Comparison of ENCODE assay signal across 23 mouse cellular contexts in the genomic region with DNA sequence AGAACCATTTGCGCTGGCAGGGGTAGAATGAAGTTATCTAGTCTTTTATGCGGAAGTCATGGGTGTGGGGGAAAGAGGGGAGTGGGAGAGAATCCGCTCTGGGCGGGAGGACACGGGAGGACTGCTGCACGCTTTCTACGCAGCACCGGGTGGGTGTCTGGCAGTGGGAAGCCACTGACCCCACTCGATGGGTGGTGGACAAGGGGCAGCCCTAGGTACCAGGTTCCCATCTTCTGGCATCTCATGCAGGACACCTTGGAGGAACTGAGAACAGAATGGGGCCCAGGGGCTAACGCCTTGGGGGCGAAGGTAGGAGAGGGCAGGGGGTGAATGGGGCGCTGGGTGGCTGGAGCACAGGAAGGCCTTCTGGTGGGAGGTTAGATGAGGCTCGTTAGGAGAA.
A peak's percentile ranks its signal among the peaks of the same experiment; 100 is the strongest.
DNase-seq lines count a peak whose midpoint lies in the region; ATAC-seq lines count a peak whose summit lies in the region.
"Had no signal": no experiment of that assay in that cellular context is flagged by ENCODE, and none has a peak within 500 bp of the region (broad histone marks: within the 10 kb centered on the region; RNA-seq: fewer than 3 reads in every experiment).

No protein-coding gene starts in this region.

- DNase-seq in forebrain, embryonic 10.5 days (ENCODE audit: extremely low spot score, low spot score): no peak
- peak; percentile 54 for DNase-seq in heart, embryonic 10.5 days (ENCODE audit: low spot score)
- DNase-seq in heart, postnatal 10 days: no peak
- no peak for DNase-seq in kidney, postnatal 10 days
- DNase-seq: adrenal gland, postnatal 10 days; B cell, adult 2 months; cerebellum, adult 11 months; cerebellum, adult 8-10 months; cerebellum, postnatal 14 days; embryo, embryonic 11 days; gastrocnemius, postnatal 10 days; heart, adult 2 months; heart, postnatal 4 days had no signal

- no peaks in the 10 kb centered on the region for H3K36me3 ChIP-seq in forebrain, embryonic 10.5 days (replicated peaks)
- no peaks in the 10 kb centered on the region for H3K36me3 ChIP-seq in forebrain, embryonic 12.5 days (replicated peaks)
- no peaks in the 10 kb centered on the region for H3K36me3 ChIP-seq in heart, embryonic 10.5 days
- H3K36me3 ChIP-seq in kidney, embryonic 15.5 days: no peaks in the 10 kb centered on the region
- no peaks in the 10 kb centered on the region for H3K36me3 ChIP-seq in midbrain, embryonic 13.5 days
- H3K36me3 ChIP-seq in midbrain, embryonic 15.5 days (replicated peaks): no peaks in the 10 kb centered on the region
- H3K36me3 ChIP-seq: embryonic facial prominence, embryonic 15.5 days; heart, embryonic 12.5 days; intestine, embryonic 15.5 days had no signal

- no peak overlapping the region for H3K4me3 ChIP-seq in forebrain, embryonic 10.5 days
- H3K4me3 ChIP-seq in forebrain, embryonic 12.5 days (replicated peaks): no peak overlapping the region
- no peak overlapping the region for H3K4me3 ChIP-seq in heart, embryonic 10.5 days
- no peak overlapping the region for H3K4me3 ChIP-seq in kidney, embryonic 15.5 days (replicated peaks)
- H3K4me3 ChIP-seq in midbrain, embryonic 13.5 days (replicated peaks): no peak overlapping the region
- H3K4me3 ChIP-seq in midbrain, embryonic 15.5 days: no peak overlapping the region
- H3K4me3 ChIP-seq: embryonic facial prominence, embryonic 15.5 days; erythroblast, embryonic 14.5 days; heart, adult 2 months; heart, embryonic 12.5 days; intestine, embryonic 15.5 days had no signal

- H3K27ac ChIP-seq in forebrain, embryonic 10.5 days: peak overlapping the region; percentile 40; the same call in 1 of the 2 replicates
- H3K27ac ChIP-seq in forebrain, embryonic 12.5 days: no peak overlapping the region
- no peak overlapping the region for H3K27ac ChIP-seq in heart, embryonic 10.5 days
- no peak overlapping the region for H3K27ac ChIP-seq in kidney, embryonic 15.5 days
- no peak overlapping the region for H3K27ac ChIP-seq in midbrain, embryonic 13.5 days
- H3K27ac ChIP-seq in midbrain, embryonic 15.5 days: no peak overlapping the region
- H3K27ac ChIP-seq: embryonic facial prominence, embryonic 15.5 days; heart, adult 2 months; intestine, embryonic 15.5 days had no signal

- H3K4me1 ChIP-seq in forebrain, embryonic 10.5 days: peaks cover 38% of the 10 kb centered on the region
- H3K4me1 ChIP-seq in forebrain, embryonic 12.5 days: peaks cover 19% of the 10 kb centered on the region
- peaks cover 10% of the 10 kb centered on the region for H3K4me1 ChIP-seq in heart, embryonic 10.5 days
- H3K4me1 ChIP-seq in kidney, embryonic 15.5 days: no peaks in the 10 kb centered on the region
- H3K4me1 ChIP-seq in midbrain, embryonic 13.5 days (replicated peaks): peaks cover 7% of the 10 kb centered on the region; the same call in 1 of the 2 replicates
- no peaks in the 10 kb centered on the region for H3K4me1 ChIP-seq in midbrain, embryonic 15.5 days
- H3K4me1 ChIP-seq: embryonic facial prominence, embryonic 15.5 days; intestine, embryonic 15.5 days had no signal

- WGBS in forebrain, embryonic 10.5 days: 81% methylated on average over 13 of the region's 13 CpGs
- 79% methylated on average over 13 of the region's 13 CpGs for WGBS in forebrain, embryonic 12.5 days
- 64% methylated on average over 13 of the region's 13 CpGs for WGBS in heart, embryonic 10.5 days
- 76% methylated on average over 13 of the region's 13 CpGs for WGBS in kidney, embryonic 15.5 days
- WGBS in midbrain, embryonic 13.5 days: 81% methylated on average over 13 of the region's 13 CpGs
- 78% methylated on average over 13 of the region's 13 CpGs for WGBS in midbrain, embryonic 15.5 days

- no peaks in the 10 kb centered on the region for H3K27me3 ChIP-seq in forebrain, embryonic 10.5 days (ENCODE audit: poor library complexity, severe bottlenecking)
- no peaks in the 10 kb centered on the region for H3K27me3 ChIP-seq in forebrain, embryonic 12.5 days
- no peaks in the 10 kb centered on the region for H3K27me3 ChIP-seq in heart, embryonic 10.5 days (ENCODE audit: insufficient read depth, poor library complexity, severe bottlenecking)
- no peaks in the 10 kb centered on the region for H3K27me3 ChIP-seq in kidney, embryonic 15.5 days
- H3K27me3 ChIP-seq in midbrain, embryonic 13.5 days: no peaks in the 10 kb centered on the region
- no peaks in the 10 kb centered on the region for H3K27me3 ChIP-seq in midbrain, embryonic 15.5 days (replicated peaks)
- H3K27me3 ChIP-seq: embryonic facial prominence, embryonic 15.5 days; heart, embryonic 12.5 days; intestine, embryonic 15.5 days had no signal

- ATAC-seq in forebrain, embryonic 12.5 days (ENCODE audit: low FRiP score): no peak
- 0 out of 2 replicates have a peak, but pooled peaks have one; percentile 22 for ATAC-seq in kidney, embryonic 15.5 days (replicated peaks; ENCODE audit: low FRiP score)
- ATAC-seq in midbrain, embryonic 13.5 days: 0 out of 2 replicates have a peak, but pooled peaks have one; percentile 48
- ATAC-seq in midbrain, embryonic 15.5 days (replicated peaks): no peak; the same call in 1 of the 2 replicates
- ATAC-seq: CD4-positive, CD25-positive, alpha-beta regulatory T cell, adult 4 months; forebrain, embryonic 16.5 days; intestine, embryonic 15.5 days had no signal

- H3K9ac ChIP-seq in forebrain, embryonic 12.5 days: no peak overlapping the region
- no peak overlapping the region for H3K9ac ChIP-seq in kidney, embryonic 15.5 days
- no peak overlapping the region for H3K9ac ChIP-seq in midbrain, embryonic 13.5 days (replicated peaks)
- H3K9ac ChIP-seq in midbrain, embryonic 15.5 days: no peak overlapping the region
- H3K9ac ChIP-seq: embryonic facial prominence, embryonic 15.5 days; heart, embryonic 12.5 days; intestine, embryonic 15.5 days had no signal

- H3K9me3 ChIP-seq in forebrain, embryonic 10.5 days: no peaks in the 10 kb centered on the region
- no peaks in the 10 kb centered on the region for H3K9me3 ChIP-seq in forebrain, embryonic 12.5 days
- no peaks in the 10 kb centered on the region for H3K9me3 ChIP-seq in heart, embryonic 10.5 days
- H3K9me3 ChIP-seq in kidney, embryonic 15.5 days (replicated peaks): no peaks in the 10 kb centered on the region
- H3K9me3 ChIP-seq in midbrain, embryonic 13.5 days: no peaks in the 10 kb centered on the region
- H3K9me3 ChIP-seq in midbrain, embryonic 15.5 days: no peaks in the 10 kb centered on the region
- H3K9me3 ChIP-seq: embryonic facial prominence, embryonic 15.5 days; heart, embryonic 12.5 days; intestine, embryonic 15.5 days had no signal

- intact Hi-C loops in heart, postnatal 10 days (cut with DNase I): no loop called here

- no peak overlapping the region for H3K4me2 ChIP-seq in forebrain, embryonic 12.5 days
- no peak overlapping the region for H3K4me2 ChIP-seq in kidney, embryonic 15.5 days
- no peak overlapping the region for H3K4me2 ChIP-seq in midbrain, embryonic 13.5 days (replicated peaks)
- no peak overlapping the region for H3K4me2 ChIP-seq in midbrain, embryonic 15.5 days
- H3K4me2 ChIP-seq: embryonic facial prominence, embryonic 15.5 days; heart, embryonic 12.5 days; intestine, embryonic 15.5 days had no signal

Comparison
In these comparisons a context has a peak if more than half of its experiments do, and no peak if none do; other contexts are left out.
1. ATAC-seq: peak in kidney, embryonic 15.5 days (single experiment) and midbrain, embryonic 13.5 days (single experiment); none in forebrain, embryonic 12.5 days (single experiment) and midbrain, embryonic 15.5 days (single experiment).